Mouse (Mus musculus) adrenal gland, adult 8-10 months (tissue): Measurements from ENCODE around the gene Olfr1373. TPM values are rescaled to one million over a fixed set of nuclear protein-coding genes. Genes with fewer than 3 reads are reported as not detected.
"Not testable (repeated sequence)": the region's sequence is repeated elsewhere in the genome, so short reads cannot be mapped to it uniquely, and the experiment has no call there.

ENCODE experiments used
- DNase-seq: peaks from one replicate; pipeline ENCODE4 v3.0.0; 2022
- total RNA-seq, 4 experiments: library from RNA; stranded (reverse); gene quantifications; 2 replicates each; pipeline ENCODE4 v1.2.4; 2022

Olfr1373 gene
- not detected for total RNA-seq

DNA sequence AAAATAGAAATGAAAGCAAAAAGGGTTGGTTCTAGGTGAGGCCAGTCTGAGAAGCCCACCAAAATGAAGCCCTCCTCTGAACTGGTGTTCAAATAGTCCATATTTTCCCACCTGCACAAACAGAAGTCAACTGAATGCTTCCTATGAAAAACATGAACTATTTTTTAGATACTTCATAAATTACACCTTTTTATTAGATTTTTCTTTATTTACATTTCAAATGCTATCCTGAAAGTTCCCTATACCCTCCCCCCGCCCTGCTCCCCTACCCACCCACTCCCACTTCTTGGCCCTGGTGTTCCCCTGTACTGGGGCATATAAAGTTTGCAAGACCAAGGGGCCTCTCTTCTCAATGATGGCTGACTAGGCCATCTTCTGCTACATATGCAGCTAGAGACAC lies at the start of gene Olfr1373:
Gene Olfr1373, minus strand, starts transcription at position 101 of the 400 bp plus-strand sequence.
- DNase-seq: not testable (repeated sequence)

GRCm38 (mm10) chr11:52180651-52181050 lies 35.3 kb upstream of the Olfr1373 start:
- not testable (repeated sequence) for DNase-seq

DNA sequence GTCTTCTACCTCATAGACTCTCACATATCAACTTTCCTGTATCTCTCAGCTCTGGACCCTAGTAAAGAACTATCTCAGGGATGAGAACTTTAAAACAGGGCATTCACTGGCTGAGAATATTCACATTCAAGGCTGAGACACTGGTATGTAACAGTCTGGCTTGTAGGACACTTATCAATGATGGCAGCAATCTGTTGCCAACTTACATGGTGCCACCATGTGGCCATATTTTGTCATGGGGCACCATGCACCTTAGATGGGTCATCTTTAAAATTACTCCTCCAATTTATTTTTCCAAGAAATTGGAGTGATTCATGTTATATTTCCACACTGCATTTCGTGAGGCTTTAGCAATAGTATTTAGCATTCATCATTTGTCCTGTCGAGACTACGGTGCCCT lies 34.6 kb upstream of the Olfr1373 start:
- DNase-seq: not testable (repeated sequence)

- no peak for DNase-seq
These were observed 23.1 kb upstream of the Olfr1373 start for GRCm38 (mm10) chr11:52168461-52168860.

GRCm38 (mm10) chr11:52167901-52168302 lies 22.6 kb upstream of the Olfr1373 start:
- DNase-seq: not testable (repeated sequence)

GRCm38 (mm10) chr11:52167126-52167525 lies 21.8 kb upstream of the Olfr1373 start:
- no peak for DNase-seq

- peak; percentile 49 for DNase-seq
These were observed 18.6 kb upstream of the Olfr1373 start for GRCm38 (mm10) chr11:52163926-52164325.

DNA sequence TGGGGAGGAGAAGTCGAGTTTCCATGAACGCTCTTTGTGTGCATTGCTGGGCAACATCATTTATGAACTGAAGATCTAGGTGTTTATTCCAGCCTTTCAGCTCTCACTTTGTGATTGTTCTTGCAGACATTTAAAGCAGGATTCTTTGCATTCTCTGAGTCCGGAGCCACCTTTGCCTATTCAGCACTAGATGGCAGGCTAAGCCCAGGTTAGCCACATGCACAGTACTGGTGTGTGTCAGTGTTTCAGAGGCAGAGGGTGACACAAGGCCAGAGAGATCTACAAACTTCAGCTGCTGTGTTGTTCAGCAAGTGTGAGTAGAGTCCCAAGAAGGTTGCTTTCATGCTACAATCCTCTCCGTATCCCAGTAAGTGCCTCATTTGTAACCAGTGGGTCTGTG lies 1.7 kb downstream of the Olfr1373 start:
- not testable (repeated sequence) for DNase-seq

DNA sequence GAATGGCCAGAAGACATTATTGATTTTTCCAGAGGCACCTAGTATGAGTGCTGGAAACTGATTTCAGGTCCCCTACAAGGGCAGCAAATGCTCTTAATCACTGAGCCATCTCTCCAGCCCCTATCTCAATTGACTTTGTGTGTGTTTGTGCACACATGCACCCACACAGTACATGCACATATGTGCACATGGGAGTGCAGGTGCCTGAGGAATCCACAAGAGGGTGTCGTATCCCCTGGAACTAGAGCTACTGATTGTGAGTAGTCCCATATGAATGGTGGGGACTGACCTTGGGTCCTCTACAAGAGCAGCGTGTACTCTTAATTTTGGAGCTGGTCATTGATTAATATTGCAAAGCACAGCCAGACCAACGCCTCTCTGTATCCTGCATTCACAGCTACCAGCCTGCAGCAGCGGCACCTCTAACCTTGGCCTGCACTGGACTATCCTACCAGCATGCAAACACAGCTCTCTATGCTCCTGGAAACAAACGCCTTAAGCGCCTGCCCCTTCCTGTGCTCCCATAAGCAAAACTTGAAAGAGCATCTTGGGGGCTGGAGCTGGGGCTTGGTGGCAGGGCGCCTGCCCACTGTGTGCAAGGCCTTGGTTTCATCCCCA lies 14.8 kb downstream of the Olfr1373 start:
- no peak for DNase-seq

GRCm38 (mm10) chr11:52129621-52130450 lies 15.5 kb downstream of the Olfr1373 start:
- no peak for DNase-seq

GRCm38 (mm10) chr11:52129171-52129570 lies 16.2 kb downstream of the Olfr1373 start:
- DNase-seq: no peak

DNA sequence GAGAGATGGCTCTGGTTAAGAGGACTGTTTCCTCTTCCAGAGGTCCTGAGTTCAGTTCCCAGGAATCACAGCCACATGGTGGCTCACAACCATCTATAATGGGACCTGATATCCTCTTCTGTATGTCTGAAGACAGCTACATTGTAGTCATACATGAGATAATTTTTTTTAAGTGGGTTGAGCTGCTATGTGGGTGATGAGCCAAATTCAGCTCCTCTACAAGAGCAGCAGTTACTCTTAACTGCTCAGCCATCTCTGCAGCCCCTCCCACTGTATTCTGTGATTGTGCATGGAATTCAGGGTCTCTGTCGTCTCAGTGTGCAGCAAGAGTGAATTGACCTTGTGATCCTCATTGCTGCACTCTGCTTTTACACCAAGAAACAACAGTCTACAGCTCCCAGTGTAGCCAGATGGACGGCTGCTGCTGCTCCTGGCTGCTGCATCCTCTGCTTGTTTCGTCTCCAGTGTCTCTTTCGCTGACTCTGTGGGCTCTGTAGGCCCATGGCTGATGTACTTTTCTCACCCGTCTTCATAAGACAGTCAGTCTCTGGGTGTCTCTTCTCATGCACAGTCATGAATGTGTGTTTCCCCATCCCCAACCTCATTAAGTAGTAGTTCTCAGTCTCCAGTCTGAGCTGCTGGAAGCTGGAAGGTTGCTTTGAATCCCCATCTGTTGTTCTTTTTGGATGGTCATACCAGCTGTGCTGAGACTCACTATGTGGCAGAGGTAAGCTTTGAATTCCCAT lies 16.8 kb downstream of the Olfr1373 start:
- no peak for DNase-seq

DNA sequence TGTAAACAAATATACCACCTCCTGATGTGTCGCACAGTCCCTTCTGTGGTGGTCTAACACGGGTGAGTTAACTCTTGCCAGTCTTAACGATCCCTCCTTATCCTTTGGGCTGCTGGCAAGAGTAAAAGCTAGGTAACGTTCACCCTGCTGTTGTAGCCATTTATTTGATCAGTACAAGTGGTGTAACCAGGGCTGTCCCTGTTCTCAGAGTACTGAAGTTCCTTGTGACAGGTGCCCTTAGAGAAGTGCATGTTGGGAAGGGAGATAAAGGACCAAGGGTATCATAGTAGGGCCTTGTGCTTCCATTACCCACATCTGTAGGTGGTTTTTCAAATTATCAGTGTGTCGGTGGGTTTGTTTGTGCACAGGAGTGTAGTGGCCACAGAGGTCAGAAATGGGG lies 17.6 kb downstream of the Olfr1373 start:
- no peak for DNase-seq

GRCm38 (mm10) chr11:52127169-52127568 lies 18.2 kb downstream of the Olfr1373 start:
- no peak for DNase-seq

GRCm38 (mm10) chr11:52124468-52124867 lies 20.9 kb downstream of the Olfr1373 start:
- no peak for DNase-seq

DNA sequence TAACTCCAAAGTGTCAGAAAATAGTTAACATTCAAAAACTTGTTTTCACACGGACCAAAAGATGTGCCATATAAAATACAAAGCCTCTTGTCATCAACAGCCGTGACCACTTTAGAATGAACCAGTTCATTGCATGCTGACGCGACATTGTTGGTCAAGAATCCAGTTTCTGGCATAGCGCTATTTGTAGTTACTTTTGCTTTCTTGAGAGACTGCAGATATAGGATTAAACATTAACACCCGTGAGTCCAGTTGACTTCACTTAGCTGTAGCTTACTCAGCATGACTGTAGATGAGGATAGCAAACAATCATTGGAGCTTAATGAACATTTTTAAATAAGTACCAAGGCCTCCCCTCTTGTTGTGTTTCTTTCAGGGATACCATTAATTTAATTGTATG lies 23.3 kb downstream of the Olfr1373 start:
- no peak for DNase-seq

GRCm38 (mm10) chr11:52120415-52120814 lies 24.9 kb downstream of the Olfr1373 start:
- DNase-seq: not testable (repeated sequence)

GRCm38 (mm10) chr11:52117156-52117555 lies 28.2 kb downstream of the Olfr1373 start:
- no peak for DNase-seq

DNA sequence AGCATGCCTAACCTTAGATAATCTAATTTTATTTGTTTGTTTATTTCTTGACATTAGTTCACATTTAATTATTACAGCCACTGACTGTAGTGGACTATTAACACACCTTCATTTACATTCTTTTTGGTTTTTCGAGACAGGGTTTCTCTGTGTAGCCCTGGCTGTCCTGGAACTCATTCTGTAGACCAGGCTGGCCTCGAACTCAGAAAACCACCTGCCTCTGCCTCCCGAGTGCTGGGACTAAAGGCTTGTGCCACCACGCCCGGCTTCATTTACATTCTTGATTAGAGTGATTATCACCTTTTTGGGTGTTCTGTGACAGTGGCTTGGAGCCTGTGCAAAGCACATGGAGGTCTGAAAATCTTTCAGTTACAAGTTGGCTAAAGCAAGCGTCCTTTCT lies 29.2 kb downstream of the Olfr1373 start:
- not testable (repeated sequence) for DNase-seq

DNA sequence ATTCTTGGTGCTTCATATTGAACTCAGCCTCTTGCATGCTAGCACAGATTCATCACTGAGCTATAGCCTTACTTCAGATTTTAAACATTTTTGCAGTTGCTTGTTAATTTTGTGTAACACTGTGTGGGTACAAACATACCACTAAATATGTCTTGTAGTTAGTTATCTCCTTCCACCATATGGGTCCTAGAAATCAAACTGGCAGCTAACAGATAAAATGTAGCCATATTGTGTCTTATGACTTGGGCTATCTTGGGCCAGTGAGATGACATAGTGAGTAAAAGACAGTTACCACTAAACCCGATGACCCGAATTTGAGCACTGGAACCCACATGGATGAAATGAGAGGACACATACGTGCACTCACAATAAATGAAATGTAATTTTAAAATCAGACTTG lies 29.8 kb downstream of the Olfr1373 start:
- no peak for DNase-seq

- DNase-seq: no peak
These were observed 35.9 kb downstream of the Olfr1373 start for GRCm38 (mm10) chr11:52109421-52109820.

DNA sequence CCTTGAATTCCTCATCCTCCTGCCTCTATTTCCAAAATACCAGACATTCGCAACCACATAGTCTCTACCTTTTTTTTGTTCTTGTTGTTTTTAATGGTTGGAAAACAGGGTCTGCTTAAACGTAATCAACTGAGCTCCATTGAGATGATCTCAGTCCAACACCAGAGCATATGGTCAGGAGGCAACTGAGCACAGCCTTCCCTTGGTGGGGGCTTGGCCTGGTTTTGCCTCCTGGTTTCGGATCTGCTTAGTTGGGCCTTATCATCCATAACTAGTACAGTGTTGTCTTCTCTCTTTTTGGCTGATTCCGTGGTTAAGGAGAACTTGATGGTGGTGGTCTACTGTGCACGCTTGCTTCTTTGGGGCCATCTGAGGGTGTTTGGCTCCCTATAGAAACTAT lies 36.5 kb downstream of the Olfr1373 start:
- DNase-seq: no peak

DNA sequence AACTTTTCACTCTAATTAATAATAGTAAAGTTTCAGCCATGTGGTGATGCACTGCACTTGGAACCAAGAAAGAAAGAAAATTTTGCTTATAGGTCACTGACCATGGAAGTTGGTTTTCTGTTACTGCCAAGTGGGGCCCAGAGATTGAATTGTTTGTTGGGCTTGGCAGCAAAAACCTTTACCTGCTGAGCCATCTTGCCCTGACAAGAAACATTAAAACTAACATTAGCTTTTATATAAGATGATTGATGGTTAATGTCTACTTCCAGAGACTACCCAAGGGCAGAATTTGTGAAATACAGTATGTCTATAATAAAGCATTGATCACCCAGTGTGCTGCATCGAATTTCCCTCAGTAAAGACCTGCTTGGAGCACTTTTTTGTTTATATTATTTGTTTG lies 38.9 kb downstream of the Olfr1373 start:
- no peak for DNase-seq
